Mouse (Mus musculus) spleen, adult 2 months (tissue): ENCODE data around the gene Pkn1. TPM values are rescaled to one million over a fixed set of nuclear protein-coding genes. Genes with fewer than 3 reads are reported as not detected.
A peak's percentile ranks its signal among the peaks of the same experiment; 100 is the strongest.

Experiments used
- DNase-seq, 2 experiments: peaks; one replicate each; pipeline versions ENCODE4 v3.0.0 to v3.0.0-alpha.2; 2012 to 2021; ENCODE audit warnings: low spot score in 2 of 2, low read depth in 1 of 2
- H3K27ac ChIP-seq: fragments of 200-500 bp; 2 replicates; pipeline ENCODE4 v1.5.1; 2012; ENCODE audit warnings: low read length, inconsistent platforms; ENCODE audit not compliant: insufficient read depth
- H3K27me3 ChIP-seq: fragments of 200-500 bp; 2 replicates; pipeline ENCODE4 v1.6.1; 2012; ENCODE audit warnings: mild to moderate bottlenecking, moderate library complexity, low read length, inconsistent platforms; ENCODE audit not compliant: control insufficient read depth, insufficient read depth
- H3K36me3 ChIP-seq: fragments of 200-500 bp; 2 replicates; pipeline ENCODE4 v1.6.1; 2012; ENCODE audit warnings: mild to moderate bottlenecking, low read length, inconsistent platforms; ENCODE audit not compliant: control insufficient read depth, insufficient read depth
- H3K4me1 ChIP-seq: fragments of 200-500 bp; 2 replicates; pipeline ENCODE4 v1.6.1; 2011; ENCODE audit warnings: inconsistent platforms; ENCODE audit not compliant: control insufficient read depth, insufficient read depth, insufficient read length
- H3K4me3 ChIP-seq: fragments of 200-500 bp; 2 replicates; pipeline ENCODE4 v1.5.1; 2011; ENCODE audit warnings: mild to moderate bottlenecking, inconsistent platforms; ENCODE audit not compliant: insufficient read depth, insufficient read length; ENCODE audit errors: extremely low read depth
- CTCF ChIP-seq: fragments of 200-500 bp; IDR thresholded peaks from 2 replicates; pipeline ENCODE4 v1.5.1; 2011; ENCODE audit warnings: mild to moderate bottlenecking, inconsistent platforms; ENCODE audit not compliant: insufficient read depth, insufficient read length, insufficient replicate concordance; ENCODE audit errors: extremely low read depth
- POLR2A ChIP-seq: fragments of 200-500 bp; IDR thresholded peaks from 2 replicates; pipeline ENCODE4 v1.6.1; 2011; ENCODE audit warnings: low read depth, low read length, inconsistent platforms
- WGBS: fragments of 180-500 bp; shearing (Covaris S2); methylation state at CpG from one replicate; pipeline ENCODE4 v1.1.7; 2018; 5-methylcytosine and 5-hydroxymethylcytosine counted together
- polyA plus RNA-seq: library from polyadenylated mRNA; depleted of rRNA; stranded (reverse); fragments of >200 nt; gene quantifications from 2 replicates; pipeline ENCODE4 v1.2.3, GENCODE M21; 2012; rRNA removed

The Pkn1 gene
- polyA plus RNA-seq = 165 and 208 TPM in 2 replicates

DNA sequence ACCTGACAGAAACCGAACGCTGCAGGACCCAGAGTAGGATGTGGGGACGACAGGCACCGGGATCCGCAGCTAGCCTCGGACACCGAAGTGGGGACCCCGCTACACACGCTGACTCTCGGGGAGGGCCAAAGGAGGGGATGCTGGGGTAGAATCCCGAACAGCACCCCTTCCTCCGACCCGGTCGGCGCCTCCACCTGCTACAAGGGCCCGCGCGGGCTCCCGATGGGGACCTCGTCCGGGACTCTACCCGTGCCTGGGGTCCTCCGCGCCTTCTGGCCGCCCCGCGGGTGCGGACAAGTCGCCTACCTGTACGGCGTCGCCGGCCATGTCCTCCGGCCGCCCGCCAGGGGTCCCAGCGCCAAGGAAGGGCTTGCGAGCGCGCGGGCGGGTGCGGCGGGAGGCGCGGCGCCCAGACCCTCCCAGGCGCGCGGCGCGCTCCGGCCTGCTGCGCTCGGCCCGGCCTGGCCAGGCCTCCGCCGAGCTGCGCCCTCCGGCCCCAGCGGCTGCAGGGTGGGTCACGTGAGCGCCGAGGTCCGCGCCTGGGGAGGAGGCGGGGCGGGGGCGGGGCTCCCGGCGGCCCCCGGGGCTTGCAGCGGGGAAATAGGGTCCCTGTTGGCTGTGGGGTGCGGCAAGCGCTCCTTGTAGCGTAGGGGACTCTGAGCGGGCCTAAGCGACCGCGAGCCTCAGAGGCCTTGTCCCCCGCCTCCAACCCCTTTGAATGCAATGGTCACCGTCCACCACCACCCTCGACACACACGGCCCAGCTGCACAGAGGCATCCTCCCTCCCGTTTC lies at the start of gene Pkn1:
TSS of gene Pkn1 (minus strand) at position 519 of the 793 bp plus-strand sequence.
- Histone ChIP-seq H3K27me3 (no peaks in the 10 kb centered on the region), H3K27ac (peak within 1 kb of the TSS; percentile 97), H3K4me1 (peaks cover 27% of the 10 kb centered on the region), H3K36me3 (no peaks in the 10 kb centered on the region), H3K4me3 (peak within 1 kb of the TSS; percentile 78)
- TF ChIP-seq POLR2A (peak; percentile 72; the same call in 1 of the 2 replicates), CTCF (no peak)
- peak; percentile 55 to 81 for DNase-seq
- under 1% methylated on average over 84 of the region's 85 CpGs for WGBS

DNA sequence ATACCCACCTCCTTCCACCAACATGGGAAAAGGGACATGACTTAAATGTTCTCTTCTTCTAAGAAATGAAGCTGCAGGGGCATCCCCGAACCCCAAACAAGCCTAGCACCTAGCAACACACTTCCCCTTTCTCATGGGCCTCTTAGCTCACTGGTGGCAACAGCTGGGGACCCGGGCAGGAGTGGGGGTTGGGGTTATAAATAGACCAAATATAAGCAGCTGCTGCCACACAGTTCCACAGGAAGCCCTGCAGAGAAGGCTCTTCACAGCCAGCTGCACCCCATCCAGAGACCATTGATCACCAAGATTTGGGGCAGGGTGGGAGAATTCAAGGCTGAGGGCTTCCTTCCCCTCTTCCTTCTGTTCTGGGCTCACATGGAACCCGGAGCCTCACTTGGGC lies 49.7 kb upstream of the Pkn1 start:
- TF ChIP-seq POLR2A (peak; percentile 75), CTCF (no peak)
- H3K4me3 ChIP-seq = peak overlapping the region; percentile 39; the same call in 1 of the 2 replicates
- H3K4me1 ChIP-seq = peaks cover 26% of the 10 kb centered on the region
- H3K27me3 ChIP-seq = no peaks in the 10 kb centered on the region
- WGBS = 2% methylated on average over 3 of the region's 3 CpGs
- DNase-seq = peak; percentile 86 to 97
- peak overlapping the region; percentile 94 for H3K27ac ChIP-seq
- H3K36me3 ChIP-seq = no peaks in the 10 kb centered on the region

DNA sequence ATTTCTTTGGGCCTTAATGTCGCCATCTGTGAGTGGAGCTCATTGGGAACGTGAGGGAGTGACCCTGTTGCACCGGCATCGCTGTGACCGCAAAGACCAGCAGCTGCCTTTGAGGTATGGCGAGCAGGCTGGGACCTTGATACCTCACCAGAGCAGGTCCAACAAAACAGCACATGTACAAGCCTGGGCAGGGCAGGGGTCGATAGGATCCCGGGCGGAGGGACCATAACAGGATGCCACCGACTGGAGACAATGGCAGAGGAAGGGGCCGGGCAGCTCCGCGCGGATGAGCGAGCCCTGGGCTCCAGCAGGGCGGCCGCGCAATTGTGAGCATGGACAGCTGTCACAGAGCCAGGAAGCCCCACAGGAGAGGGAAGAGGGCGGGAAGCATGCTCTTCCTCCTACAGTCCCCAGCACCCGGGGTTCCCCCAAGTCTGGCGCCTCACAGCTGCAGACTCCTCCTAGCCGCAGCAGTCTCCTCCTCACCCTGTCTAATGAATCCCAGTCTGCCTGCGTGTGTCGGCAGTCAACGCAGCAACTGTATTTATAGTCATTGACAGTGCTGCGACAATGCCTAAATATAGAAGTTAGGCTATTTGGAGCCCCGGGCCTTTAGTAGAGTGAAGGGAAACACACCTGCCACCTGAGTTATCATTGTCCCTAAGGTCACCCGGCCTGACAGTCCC lies 48.8 kb upstream of the Pkn1 start:
- 2% methylated on average over 28 of the region's 28 CpGs for WGBS
- DNase-seq = peak; percentile 73 to 81
- peak overlapping the region; percentile 93 for H3K27ac ChIP-seq

DNA sequence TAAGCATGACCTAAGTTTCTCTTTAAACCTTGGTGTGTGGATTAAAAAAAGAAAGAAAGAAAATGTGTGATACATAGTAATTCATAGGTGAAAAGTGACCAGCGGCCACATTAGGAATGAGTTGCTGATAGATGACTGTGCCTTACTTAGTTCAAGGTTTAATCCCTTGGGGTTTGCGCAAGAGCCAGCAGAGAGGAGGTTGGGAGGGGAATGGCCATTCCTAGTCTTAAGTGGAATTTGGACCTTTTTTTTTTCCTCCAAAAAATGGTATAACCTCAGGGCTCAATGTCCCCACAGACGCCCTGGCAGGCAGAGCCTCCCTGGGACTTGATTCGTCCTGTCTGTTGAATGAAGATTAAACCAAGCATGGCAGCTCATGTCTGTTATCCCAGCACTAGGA lies 45.1 kb upstream of the Pkn1 start:
- TF ChIP-seq POLR2A (no peak), CTCF (no peak)
- no peaks in the 10 kb centered on the region for H3K27me3 ChIP-seq
- H3K4me3 ChIP-seq = no peak overlapping the region
- DNase-seq = no peak
- no peak overlapping the region for H3K27ac ChIP-seq
- H3K4me1 ChIP-seq = peaks cover 28% of the 10 kb centered on the region
- no peaks in the 10 kb centered on the region for H3K36me3 ChIP-seq
- 88% methylated on average over 4 of the region's 4 CpGs for WGBS

More for the DNA sequence above, 48.8 kb upstream of the Pkn1 start:
- TF ChIP-seq POLR2A (peak; percentile 4; the same call in 1 of the 2 replicates), CTCF (no peak)
- peak overlapping the region; percentile 43 for H3K4me3 ChIP-seq
- H3K4me1 ChIP-seq = peaks cover 29% of the 10 kb centered on the region
- H3K27me3 ChIP-seq = no peaks in the 10 kb centered on the region
- no peaks in the 10 kb centered on the region for H3K36me3 ChIP-seq

DNA sequence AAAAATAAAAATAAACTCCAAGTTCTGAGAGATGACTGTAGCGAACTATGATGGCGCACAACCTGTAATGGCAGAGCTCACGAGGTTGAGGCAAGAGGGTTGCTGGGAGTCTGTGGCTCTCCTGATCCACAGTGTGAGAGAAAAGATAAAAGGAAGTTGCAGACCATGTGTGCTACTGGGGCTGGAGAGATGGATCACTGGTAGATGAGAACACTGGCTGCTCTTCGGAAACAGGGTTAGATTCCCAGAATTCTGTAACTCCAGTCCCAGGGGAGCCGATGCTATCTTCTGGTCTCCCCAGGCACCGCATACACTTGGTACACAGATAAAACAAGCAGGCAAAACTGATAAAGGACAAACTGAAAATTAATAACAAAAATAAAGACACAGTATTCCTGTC lies 44.0 kb upstream of the Pkn1 start:
- TF ChIP-seq POLR2A = no peak
- TF ChIP-seq CTCF = no peak
- no peak overlapping the region for H3K27ac ChIP-seq
- no peaks in the 10 kb centered on the region for H3K36me3 ChIP-seq
- no peak overlapping the region for H3K4me3 ChIP-seq
- no peaks in the 10 kb centered on the region for H3K27me3 ChIP-seq
- peaks cover 23% of the 10 kb centered on the region for H3K4me1 ChIP-seq
- 83% methylated on average over 6 of the region's 6 CpGs for WGBS
- no peak for DNase-seq

DNA sequence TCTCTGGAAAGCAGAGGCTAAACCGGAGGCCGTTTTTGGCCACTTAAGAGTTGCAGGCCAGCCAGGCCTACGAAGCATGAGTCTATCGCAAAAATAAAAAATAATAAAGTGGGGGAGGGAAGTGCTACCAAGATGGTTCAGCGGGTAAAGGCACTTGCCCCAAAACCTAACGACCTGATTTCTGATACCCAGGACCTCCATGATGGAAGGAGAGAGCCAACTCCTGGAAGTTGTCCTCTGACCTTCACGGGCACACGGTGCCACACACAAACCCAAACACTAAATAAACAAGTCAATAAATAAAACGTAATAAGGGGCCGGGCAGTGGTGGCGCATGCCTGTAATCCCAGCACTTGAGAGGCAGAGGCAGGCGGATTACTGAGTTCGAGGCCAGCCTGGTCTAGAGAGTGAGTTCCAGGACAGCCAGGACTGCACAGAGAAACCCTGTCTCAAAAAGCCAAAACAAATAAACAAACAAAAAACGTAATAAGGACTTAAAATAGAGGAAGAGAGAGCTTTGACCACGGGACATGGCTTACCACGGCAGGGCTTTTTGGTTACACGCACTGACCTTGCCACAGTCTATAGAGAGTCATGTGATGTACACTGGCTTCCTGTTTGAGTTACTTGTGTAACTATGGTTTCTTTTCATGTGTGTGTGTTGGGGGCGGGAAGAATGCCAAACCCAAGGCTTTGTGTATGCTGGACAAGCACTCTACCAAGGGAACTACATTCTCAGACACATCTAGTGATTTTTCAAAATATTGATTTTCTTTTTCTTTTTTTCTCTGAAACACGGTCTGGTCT lies 43.1 kb upstream of the Pkn1 start:
- peak; percentile 58 to 94 for DNase-seq
- H3K36me3 ChIP-seq = no peaks in the 10 kb centered on the region
- peak overlapping the region; percentile 98 for H3K27ac ChIP-seq
- peaks cover 22% of the 10 kb centered on the region; the same call in 1 of the 2 replicates for H3K4me1 ChIP-seq
- no peak for TF ChIP-seq CTCF
- peak overlapping the region; percentile 92 for H3K4me3 ChIP-seq
- WGBS = 56% methylated on average over 19 of the region's 19 CpGs
- H3K27me3 ChIP-seq = no peaks in the 10 kb centered on the region
